In the genomic region with DNA sequence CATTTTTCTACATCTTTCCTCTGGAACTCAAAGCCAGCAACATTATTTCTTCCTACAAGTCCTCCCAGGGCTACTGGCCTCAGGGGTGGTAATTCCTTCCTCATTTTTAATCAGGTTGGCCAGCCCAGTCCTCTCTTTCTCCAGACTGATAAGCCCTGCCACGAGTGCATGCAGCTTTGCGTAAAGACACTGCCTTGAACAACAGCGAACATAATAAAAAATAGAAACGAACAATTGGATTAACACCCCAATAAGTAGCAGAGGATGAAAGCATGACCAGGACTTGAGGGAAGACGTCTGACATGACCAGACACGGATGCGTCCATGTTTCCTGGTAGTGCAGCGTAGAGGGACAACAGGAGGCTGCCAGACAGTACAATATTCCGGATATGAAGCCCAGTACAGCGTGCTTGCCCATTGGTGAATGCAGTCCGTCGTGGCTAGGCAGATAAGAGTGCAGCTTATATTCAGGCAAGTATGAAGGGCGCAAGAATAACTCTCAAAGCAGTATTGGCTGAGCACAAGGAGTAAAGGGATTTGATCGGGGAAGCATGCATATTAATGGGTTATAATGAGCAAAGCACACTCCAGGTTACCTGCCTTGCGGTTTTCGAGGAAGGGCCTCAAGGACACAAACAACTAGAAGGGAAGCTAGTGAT, we compare ENCODE assay signal across 8 mouse cellular contexts. TPM values are rescaled to one million over a fixed set of nuclear protein-coding genes. Genes with fewer than 3 reads are reported as not detected.
A peak's percentile ranks its signal among the peaks of the same experiment; 100 is the strongest.
DNase-seq lines count a peak whose midpoint lies in the region; ATAC-seq and TF ChIP-seq lines count a peak whose summit lies in the region.

No protein-coding gene starts in this region.

- H3K4me2 ChIP-seq in lung, embryonic 16.5 days (ENCODE audit: low read depth, low read length): peak overlapping the region; percentile 68
- H3K4me2 ChIP-seq in embryonic facial prominence, embryonic 15.5 days (replicated peaks): peak overlapping the region; percentile 66
- peak overlapping the region; percentile 64 for H3K4me2 ChIP-seq in intestine, postnatal 0 days (replicated peaks; ENCODE audit: low read depth)
- H3K4me2 ChIP-seq in neural tube, embryonic 14.5 days (ENCODE audit: low read depth, low read length): peak overlapping the region; percentile 80

- peak overlapping the region; percentile 76 for H3K4me3 ChIP-seq in lung, embryonic 16.5 days (ENCODE audit: low read length)
- peak overlapping the region; percentile 86 for H3K4me3 ChIP-seq in embryonic facial prominence, embryonic 15.5 days (replicated peaks)
- peak overlapping the region; percentile 94; the same call in 1 of the 2 replicates for H3K4me3 ChIP-seq in intestine, postnatal 0 days (ENCODE audit: low read depth, low read length)
- H3K4me3 ChIP-seq in neural tube, embryonic 14.5 days (ENCODE audit: low read depth, low read length): peak overlapping the region; percentile 86

- H3K9ac ChIP-seq in lung, embryonic 16.5 days (ENCODE audit: low read length): no peak overlapping the region
- no peak overlapping the region for H3K9ac ChIP-seq in embryonic facial prominence, embryonic 15.5 days
- H3K9ac ChIP-seq in intestine, postnatal 0 days (ENCODE audit: low read depth, low read length): peak overlapping the region; percentile 99; the same call in 1 of the 2 replicates
- H3K9ac ChIP-seq in neural tube, embryonic 14.5 days (replicated peaks; ENCODE audit: low read depth, low read length): peak overlapping the region; percentile 97; the same call in 1 of the 2 replicates

- 29% methylated on average over 16 of the region's 16 CpGs for WGBS in lung, embryonic 16.5 days
- 43% methylated on average over 16 of the region's 16 CpGs for WGBS in embryonic facial prominence, embryonic 15.5 days
- WGBS in intestine, postnatal 0 days: 35% methylated on average over 16 of the region's 16 CpGs
- WGBS in neural tube, embryonic 14.5 days: 50% methylated on average over 16 of the region's 16 CpGs

- H3K27ac ChIP-seq in lung, embryonic 16.5 days (ENCODE audit: low read length): no peak overlapping the region
- H3K27ac ChIP-seq in embryonic facial prominence, embryonic 15.5 days (replicated peaks): no peak overlapping the region
- H3K27ac ChIP-seq in intestine, postnatal 0 days (ENCODE audit: low read depth, low read length): peak overlapping the region; percentile 99; the same call in 1 of the 2 replicates
- no peak overlapping the region; the same call in 1 of the 2 replicates for H3K27ac ChIP-seq in neural tube, embryonic 14.5 days (ENCODE audit: low read depth, low read length)

- H3K9me3 ChIP-seq in lung, embryonic 16.5 days (ENCODE audit: control insufficient read depth, low read length): no peaks in the 10 kb centered on the region
- no peaks in the 10 kb centered on the region for H3K9me3 ChIP-seq in embryonic facial prominence, embryonic 15.5 days (replicated peaks)
- H3K9me3 ChIP-seq in intestine, postnatal 0 days (ENCODE audit: control insufficient read depth): no peaks in the 10 kb centered on the region
- H3K9me3 ChIP-seq in neural tube, embryonic 14.5 days (ENCODE audit: control insufficient read depth, low read length): no peaks in the 10 kb centered on the region

- H3K36me3 ChIP-seq in lung, embryonic 16.5 days (ENCODE audit: control insufficient read depth, insufficient read depth, low read length): no peaks in the 10 kb centered on the region
- H3K36me3 ChIP-seq in embryonic facial prominence, embryonic 15.5 days: no peaks in the 10 kb centered on the region
- H3K36me3 ChIP-seq in intestine, postnatal 0 days (ENCODE audit: control insufficient read depth, insufficient read depth): no peaks in the 10 kb centered on the region
- H3K36me3 ChIP-seq in neural tube, embryonic 14.5 days (ENCODE audit: control insufficient read depth, insufficient read depth, low read length): no peaks in the 10 kb centered on the region

- no peak for ATAC-seq in lung, embryonic 16.5 days (ENCODE audit: low read depth)
- ATAC-seq in embryonic facial prominence, embryonic 15.5 days (ENCODE audit: insufficient number of reproducible peaks, low FRiP score, low TSS enrichment, low read depth): no peak
- ATAC-seq in intestine, postnatal 0 days: no peak
- ATAC-seq in neural tube, embryonic 14.5 days (ENCODE audit: low read depth): peak; percentile 8; the same call in 1 of the 2 replicates

- no peak for TF ChIP-seq CTCF in intestine, postnatal 0 days (IDR thresholded peaks at IDR 0.05; ENCODE audit: low read depth)

- no peaks in the 10 kb centered on the region for H3K27me3 ChIP-seq in lung, embryonic 16.5 days (ENCODE audit: control insufficient read depth, insufficient read depth, low read depth, low read length)
- no peaks in the 10 kb centered on the region for H3K27me3 ChIP-seq in embryonic facial prominence, embryonic 15.5 days
- no peaks in the 10 kb centered on the region for H3K27me3 ChIP-seq in intestine, postnatal 0 days (replicated peaks; ENCODE audit: control insufficient read depth, insufficient read depth, low read length)
- no peaks in the 10 kb centered on the region for H3K27me3 ChIP-seq in neural tube, embryonic 14.5 days (ENCODE audit: control insufficient read depth, insufficient read depth, low read length)

- peaks cover 11% of the 10 kb centered on the region for H3K4me1 ChIP-seq in lung, embryonic 16.5 days (replicated peaks; ENCODE audit: control insufficient read depth, insufficient read depth, low read length)
- H3K4me1 ChIP-seq in embryonic facial prominence, embryonic 15.5 days: peaks cover 16% of the 10 kb centered on the region
- peaks cover 4% of the 10 kb centered on the region for H3K4me1 ChIP-seq in intestine, postnatal 0 days (replicated peaks; ENCODE audit: control insufficient read depth, insufficient read depth, low read length)
- peaks cover 8% of the 10 kb centered on the region; the same call in 1 of the 2 replicates for H3K4me1 ChIP-seq in neural tube, embryonic 14.5 days (ENCODE audit: control insufficient read depth, insufficient read depth, low read length)

- DNase-seq in lung, postnatal 10 days: no peak
- DNase-seq in adrenal gland, adult 18-20 months (ENCODE audit: low spot score in 2 of 2): no peak
- no peak for DNase-seq in adipocyte (ENCODE audit: low spot score)
- DNase-seq in Muller cell, postnatal 12 days (ENCODE audit: inconsistent ontology term): no peak

RNA-seq across cellular contexts. Expression of a gene that starts 0.9 kb away (rescaled TPM):
- polyA plus RNA-seq in lung, embryonic 16.5 days (2015; fragmentation: Nextera tagmentation; extraction: Ambion mirVana): 7.8 and 8.8 TPM in 2 replicates
- polyA plus RNA-seq in embryonic facial prominence, embryonic 15.5 days (2015; fragmentation: Nextera tagmentation; extraction: Ambion mirVana): 13.0 and 14.4 TPM in 2 replicates
- 21.3 and 22.8 TPM in 2 replicates for polyA plus RNA-seq in intestine, postnatal 0 days (2015; fragmentation: Nextera tagmentation; extraction: Ambion mirVana)
- polyA plus RNA-seq in neural tube, embryonic 14.5 days (2014; fragmentation: Nextera tagmentation; extraction: Ambion mirVana): 21.7 and 22.4 TPM in 2 replicates
- 10 to 100 TPM; 16.5 to 22.3 TPM for total RNA-seq in adrenal gland, adult 18-20 months (2021)

Comparison
In these comparisons a context has a peak if more than half of its experiments do, and no peak if none do; other contexts are left out.
1. H3K9ac ChIP-seq: peak in intestine, postnatal 0 days (single experiment) and neural tube, embryonic 14.5 days (single experiment); none in lung, embryonic 16.5 days (single experiment) and embryonic facial prominence, embryonic 15.5 days (single experiment).
2. Peak in every context shown above with its lines, with median percentiles within 50 percentile points of each other: H3K4me2 ChIP-seq and H3K4me3 ChIP-seq.